22 mouse cellular contexts compared by ENCODE assay signal in genomic region chr16:7241627-7242026, GRCm38 (mm10).
DNase-seq lines count a peak whose midpoint lies in the region; ATAC-seq and TF ChIP-seq lines count a peak whose summit lies in the region.
"Had no signal": no experiment of that assay in that cellular context is flagged by ENCODE, and none has a peak within 500 bp of the region (broad histone marks: within the 10 kb centered on the region; RNA-seq: fewer than 3 reads in every experiment).

No protein-coding gene starts in this region.

- 74% methylated on average over 3 of the region's 3 CpGs for WGBS in forebrain, embryonic 14.5 days
- 92% methylated on average over 3 of the region's 3 CpGs for WGBS in forebrain, embryonic 10.5 days
- WGBS in hindbrain, postnatal 0 days, result 44% methylated on average over 3 of the region's 3 CpGs
- WGBS in hindbrain, embryonic 16.5 days, result 55% methylated on average over 3 of the region's 3 CpGs
- 88% methylated on average over 3 of the region's 3 CpGs for WGBS in midbrain, embryonic 10.5 days

- H3K36me3 ChIP-seq in forebrain, embryonic 14.5 days (ENCODE audit: control insufficient read depth, insufficient read depth, low read length), result no peaks in the 10 kb centered on the region
- H3K36me3 ChIP-seq in forebrain, embryonic 10.5 days (replicated peaks), result no peaks in the 10 kb centered on the region
- H3K36me3 ChIP-seq in hindbrain, postnatal 0 days (ENCODE audit: insufficient read depth, low read length), result no peaks in the 10 kb centered on the region
- no peaks in the 10 kb centered on the region for H3K36me3 ChIP-seq in hindbrain, embryonic 16.5 days (ENCODE audit: control insufficient read depth, insufficient read depth, low read length)
- no peaks in the 10 kb centered on the region for H3K36me3 ChIP-seq in midbrain, embryonic 10.5 days
- H3K36me3 ChIP-seq: forebrain, embryonic 15.5 days; heart, embryonic 13.5 days; intestine, embryonic 15.5 days; limb, embryonic 12.5 days; liver, embryonic 12.5 days had no signal

- H3K4me3 ChIP-seq in forebrain, embryonic 14.5 days (ENCODE audit: low read depth, low read length), result no peak overlapping the region
- H3K4me3 ChIP-seq in forebrain, embryonic 10.5 days, result no peak overlapping the region
- H3K4me3 ChIP-seq in hindbrain, postnatal 0 days (ENCODE audit: low read length), result no peak overlapping the region
- H3K4me3 ChIP-seq in hindbrain, embryonic 16.5 days (ENCODE audit: low read length), result no peak overlapping the region
- no peak overlapping the region for H3K4me3 ChIP-seq in midbrain, embryonic 10.5 days
- H3K4me3 ChIP-seq: forebrain, embryonic 15.5 days; heart, embryonic 13.5 days; intestine, embryonic 15.5 days; limb, embryonic 12.5 days; liver, embryonic 12.5 days had no signal

- TF ChIP-seq CTCF in hindbrain, postnatal 0 days (IDR thresholded peaks at IDR 0.05; ENCODE audit: low read depth), result no peak

- no peaks in the 10 kb centered on the region for H3K4me1 ChIP-seq in forebrain, embryonic 14.5 days (ENCODE audit: control insufficient read depth, insufficient read depth, low read length)
- H3K4me1 ChIP-seq in forebrain, embryonic 10.5 days, result no peaks in the 10 kb centered on the region
- H3K4me1 ChIP-seq in hindbrain, postnatal 0 days (ENCODE audit: insufficient read depth, low read length), result no peaks in the 10 kb centered on the region
- H3K4me1 ChIP-seq in hindbrain, embryonic 16.5 days (ENCODE audit: control insufficient read depth, insufficient read depth, low read depth, low read length), result no peaks in the 10 kb centered on the region; the same call in 1 of the 2 replicates
- no peaks in the 10 kb centered on the region for H3K4me1 ChIP-seq in midbrain, embryonic 10.5 days
- H3K4me1 ChIP-seq: forebrain, embryonic 15.5 days; heart, embryonic 13.5 days; intestine, embryonic 15.5 days; limb, embryonic 12.5 days; liver, embryonic 12.5 days had no signal

- no peak overlapping the region for H3K27ac ChIP-seq in forebrain, embryonic 14.5 days (ENCODE audit: low read depth, low read length)
- H3K27ac ChIP-seq in forebrain, embryonic 10.5 days, result no peak overlapping the region
- H3K27ac ChIP-seq in hindbrain, postnatal 0 days, result no peak overlapping the region
- no peak overlapping the region for H3K27ac ChIP-seq in hindbrain, embryonic 16.5 days (ENCODE audit: low read depth, low read length)
- H3K27ac ChIP-seq in midbrain, embryonic 10.5 days (replicated peaks), result no peak overlapping the region
- H3K27ac ChIP-seq: forebrain, embryonic 15.5 days; heart, embryonic 13.5 days; intestine, embryonic 15.5 days; limb, embryonic 12.5 days; liver, embryonic 12.5 days had no signal

- no peaks in the 10 kb centered on the region for H3K27me3 ChIP-seq in forebrain, embryonic 14.5 days (replicated peaks; ENCODE audit: control insufficient read depth, insufficient read depth, low read length)
- H3K27me3 ChIP-seq in forebrain, embryonic 10.5 days (ENCODE audit: poor library complexity, severe bottlenecking), result no peaks in the 10 kb centered on the region
- H3K27me3 ChIP-seq in hindbrain, postnatal 0 days (ENCODE audit: insufficient read depth, low read length), result no peaks in the 10 kb centered on the region
- H3K27me3 ChIP-seq in hindbrain, embryonic 16.5 days (replicated peaks; ENCODE audit: control insufficient read depth, insufficient read depth, low read length), result no peaks in the 10 kb centered on the region
- H3K27me3 ChIP-seq in midbrain, embryonic 10.5 days (ENCODE audit: low read depth, poor library complexity, severe bottlenecking), result no peaks in the 10 kb centered on the region
- H3K27me3 ChIP-seq: CH12.LX; forebrain, embryonic 15.5 days; heart, embryonic 13.5 days; intestine, embryonic 15.5 days; limb, embryonic 12.5 days; liver, embryonic 12.5 days had no signal

- ATAC-seq in forebrain, embryonic 14.5 days, result no peak
- no peak for ATAC-seq in hindbrain, postnatal 0 days
- no peak for ATAC-seq in hindbrain, embryonic 16.5 days
- ATAC-seq: forebrain, embryonic 15.5 days; liver, embryonic 12.5 days had no signal

- no peak overlapping the region for H3K4me2 ChIP-seq in forebrain, embryonic 14.5 days (ENCODE audit: low read length)
- no peak overlapping the region for H3K4me2 ChIP-seq in hindbrain, postnatal 0 days (ENCODE audit: low read depth, low read length)
- no peak overlapping the region for H3K4me2 ChIP-seq in hindbrain, embryonic 16.5 days (ENCODE audit: low read length)
- H3K4me2 ChIP-seq: forebrain, embryonic 15.5 days; heart, embryonic 13.5 days; intestine, embryonic 15.5 days; limb, embryonic 12.5 days; liver, embryonic 12.5 days; lung, embryonic 14.5 days; midbrain, embryonic 11.5 days had no signal

- no peaks in the 10 kb centered on the region for H3K9me3 ChIP-seq in forebrain, embryonic 14.5 days (replicated peaks; ENCODE audit: control insufficient read depth, low read length)
- H3K9me3 ChIP-seq in forebrain, embryonic 10.5 days, result no peaks in the 10 kb centered on the region
- no peaks in the 10 kb centered on the region for H3K9me3 ChIP-seq in hindbrain, postnatal 0 days (ENCODE audit: low read length)
- no peaks in the 10 kb centered on the region for H3K9me3 ChIP-seq in hindbrain, embryonic 16.5 days (ENCODE audit: control insufficient read depth, low read length)
- no peaks in the 10 kb centered on the region for H3K9me3 ChIP-seq in midbrain, embryonic 10.5 days (replicated peaks)
- H3K9me3 ChIP-seq: forebrain, embryonic 15.5 days; heart, embryonic 13.5 days; intestine, embryonic 15.5 days; limb, embryonic 12.5 days; liver, embryonic 12.5 days had no signal

- peak; percentile 19 for DNase-seq in forebrain, embryonic 14.5 days (ENCODE audit: low spot score)
- DNase-seq in forebrain, embryonic 10.5 days (ENCODE audit: extremely low spot score, low spot score), result no peak
- peak; percentile 31 for DNase-seq in hindbrain, postnatal 0 days (ENCODE audit: low spot score)
- peak; percentile 63 for DNase-seq in cerebellum, adult 11-12 months
- peak; percentile 55 to 67 for DNase-seq in cerebellum, postnatal 14 days
- no peak for DNase-seq in frontal cortex, postnatal 25 days (ENCODE audit: low spot score in 2 of 2)
- no peak for DNase-seq in midbrain, embryonic 10.5 days (ENCODE audit: low spot score)
- DNase-seq: heart, adult 18-20 months; heart, postnatal 36 days; kidney, adult 9 months; kidney, postnatal 4 days; lung, embryonic 14.5 days; lung, postnatal 4 days; thymus, postnatal 14 days had no signal

- no peak overlapping the region for H3K9ac ChIP-seq in forebrain, embryonic 14.5 days (ENCODE audit: low read length)
- no peak overlapping the region for H3K9ac ChIP-seq in hindbrain, postnatal 0 days (replicated peaks; ENCODE audit: low read length)
- no peak overlapping the region for H3K9ac ChIP-seq in hindbrain, embryonic 16.5 days (ENCODE audit: low read depth, low read length)
- H3K9ac ChIP-seq: forebrain, embryonic 15.5 days; heart, embryonic 13.5 days; intestine, embryonic 15.5 days; limb, embryonic 12.5 days; liver, embryonic 12.5 days; lung, embryonic 14.5 days had no signal

Comparison
In these comparisons a context has a peak if more than half of its experiments do, and no peak if none do; other contexts are left out.
1. DNase-seq: peak in forebrain, embryonic 14.5 days (single experiment), hindbrain, postnatal 0 days (single experiment), cerebellum, adult 11-12 months (single experiment) and cerebellum, postnatal 14 days (2 of 2); none in forebrain, embryonic 10.5 days (single experiment), frontal cortex, postnatal 25 days (0 of 2) and midbrain, embryonic 10.5 days (single experiment).